Mouse (Mus musculus) thymus, adult 2 months (tissue): ENCODE measurements around the gene Nelfe. TPM values are rescaled to one million over a fixed set of nuclear protein-coding genes. Genes with fewer than 3 reads are reported as not detected.
A peak's percentile ranks its signal among the peaks of the same experiment; 100 is the strongest.
"Not testable (repeated sequence)": the region's sequence is repeated elsewhere in the genome, so short reads cannot be mapped to it uniquely, and the experiment has no call there.

Source experiments
- DNase-seq: peaks from one replicate; pipeline ENCODE4 v3.0.0; 2021
- H3K27ac ChIP-seq: fragments of 200-500 bp; 2 replicates; pipeline ENCODE4 v1.5.1; 2012; ENCODE audit warnings: low read length, control low read depth; ENCODE audit not compliant: control insufficient read depth, insufficient read depth
- H3K27me3 ChIP-seq: fragments of 200-500 bp; 2 replicates; pipeline ENCODE4 v1.6.1; 2012; ENCODE audit warnings: mild to moderate bottlenecking, low read length, moderate library complexity, mixed read lengths; ENCODE audit not compliant: control insufficient read depth, insufficient read depth
- H3K36me3 ChIP-seq: fragments of 200-500 bp; 2 replicates; pipeline ENCODE4 v1.6.1; 2012; ENCODE audit warnings: mild to moderate bottlenecking, low read length, moderate library complexity; ENCODE audit not compliant: control insufficient read depth, insufficient read depth
- H3K4me1 ChIP-seq: fragments of 200-500 bp; replicated peaks from 2 replicates; pipeline ENCODE4 v1.6.1; 2012; ENCODE audit warnings: low read length; ENCODE audit not compliant: control insufficient read depth, insufficient read depth
- H3K4me3 ChIP-seq: fragments of 200-500 bp; 2 replicates; pipeline ENCODE4 v1.5.1; 2012; ENCODE audit warnings: mild to moderate bottlenecking, low read length, control low read depth, moderate library complexity; ENCODE audit not compliant: control insufficient read depth, insufficient read depth
- CTCF ChIP-seq: fragments of 200-500 bp; IDR thresholded peaks from 2 replicates; pipeline ENCODE4 v1.5.1; 2012; ENCODE audit warnings: mild to moderate bottlenecking, control low read depth, low read length, moderate library complexity, borderline replicate concordance; ENCODE audit not compliant: control insufficient read depth, poor library complexity, insufficient read depth; ENCODE audit errors: extremely low read depth
- POLR2A ChIP-seq: fragments of 200-500 bp; IDR thresholded peaks from 2 replicates; pipeline ENCODE4 v1.6.1; 2012; ENCODE audit warnings: mild to moderate bottlenecking, low read length, control low read depth, moderate library complexity; ENCODE audit not compliant: control insufficient read depth, poor library complexity, insufficient read depth; ENCODE audit errors: extremely low read depth
- WGBS: fragments of 180-500 bp; shearing (Covaris S2); methylation state at CpG from one replicate; pipeline ENCODE4 v1.1.7; 2018; 5-methylcytosine and 5-hydroxymethylcytosine counted together
- polyA plus RNA-seq: library from polyadenylated mRNA; depleted of rRNA; stranded (reverse); fragments of >200 nt; gene quantifications from 2 replicates; pipeline ENCODE4 v1.2.3, GENCODE M21; 2012; rRNA removed

The Nelfe gene
- polyA plus RNA-seq, result 26.1 and 33.4 TPM in 2 replicates

DNA sequence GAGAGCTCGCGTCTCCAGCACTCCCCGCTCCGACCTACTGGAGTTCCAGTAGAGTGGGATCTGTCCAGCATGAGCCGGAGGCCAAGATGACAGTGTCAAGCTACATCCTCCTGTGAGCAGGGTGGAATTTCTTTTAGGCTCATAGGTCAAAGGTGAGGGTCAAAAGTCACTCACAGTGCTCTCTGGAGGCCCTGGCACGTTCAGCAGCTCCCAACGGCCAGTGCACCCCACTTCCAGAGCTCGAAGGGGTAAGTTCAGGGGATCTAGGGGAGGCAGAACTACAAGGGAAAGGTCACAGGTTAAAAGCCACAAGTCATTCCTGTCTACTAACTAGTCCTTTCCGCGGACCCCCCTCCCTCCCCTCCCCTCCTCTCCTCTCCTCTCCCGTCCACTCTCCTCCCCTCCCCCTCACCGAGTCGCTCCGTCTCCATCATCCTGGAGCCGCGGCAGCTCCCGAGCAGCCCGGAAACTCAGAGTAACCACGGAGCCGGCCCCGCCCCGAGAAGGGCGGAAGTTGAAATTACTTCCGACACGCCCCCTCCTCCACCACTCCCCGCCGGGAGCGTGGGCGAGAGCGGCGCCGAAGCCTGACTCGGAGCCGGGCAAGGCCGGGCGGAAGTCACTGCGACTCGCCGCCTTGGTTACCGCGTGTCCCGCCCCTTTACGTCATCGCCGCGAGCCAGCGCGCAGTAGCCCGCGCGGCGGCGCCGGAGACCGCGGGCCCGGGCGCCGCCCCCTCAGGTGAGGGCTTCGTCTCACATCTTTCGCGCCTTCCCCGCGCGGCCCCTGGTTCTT, at the start of gene Nelfe, which contains the start of gene Skiv2l:
TSS of gene Nelfe (plus strand) at position 670 of the 795 bp plus-strand sequence.
TSS of gene Skiv2l (minus strand) at position 489 of the 795 bp plus-strand sequence.
- no peaks in the 10 kb centered on the region for H3K27me3 ChIP-seq
- peaks cover 11% of the 10 kb centered on the region for H3K4me1 ChIP-seq
- H3K27ac ChIP-seq, result no peak within 1 kb of the TSS
- TF ChIP-seq CTCF (peak; percentile 69; the same call in 1 of the 2 replicates), POLR2A (0 out of 2 replicates have a peak, but pooled peaks have one; percentile 52)
- peak; percentile 98 for DNase-seq
- peaks cover 2% of the 10 kb centered on the region for H3K36me3 ChIP-seq
- peak within 1 kb of the TSS; percentile 60 for H3K4me3 ChIP-seq
- WGBS, result 2% methylated on average over 65 of the region's 65 CpGs

DNA sequence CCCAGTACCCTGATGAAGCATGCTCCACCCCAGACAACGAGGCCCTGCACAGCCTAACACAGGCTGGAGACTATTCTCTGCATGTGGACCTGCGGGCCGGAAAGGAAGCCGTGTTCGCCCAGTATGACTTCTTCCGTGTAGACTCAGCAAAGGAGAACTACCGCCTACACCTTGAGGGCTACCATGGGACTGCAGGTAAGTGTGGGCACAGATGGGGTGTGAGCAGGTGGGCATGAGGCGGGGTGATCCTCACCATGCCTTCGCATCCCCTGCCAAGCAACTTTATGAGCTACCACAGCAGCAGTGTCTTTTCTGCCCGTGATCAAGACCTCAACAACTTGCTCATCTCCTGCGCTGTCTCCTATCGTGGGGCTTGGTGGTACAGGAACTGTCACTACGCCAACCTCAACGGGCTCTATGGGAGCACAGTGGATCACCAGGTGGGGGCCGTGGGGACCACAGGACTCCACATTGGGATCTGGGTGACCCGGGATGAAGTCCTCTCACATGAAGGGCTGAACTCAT, 49.3 kb upstream of the Nelfe start:
- not testable (repeated sequence) for H3K4me1 ChIP-seq, H3K4me3 ChIP-seq, H3K27me3 ChIP-seq, DNase-seq, H3K27ac ChIP-seq, H3K36me3 ChIP-seq
- 92% methylated on average over 16 of the region's 16 CpGs for WGBS

GRCm38 (mm10) chr17:34802756-34803155, 47.4 kb upstream of the Nelfe start:
- not testable (repeated sequence) for H3K36me3 ChIP-seq, H3K4me3 ChIP-seq, DNase-seq, H3K27me3 ChIP-seq, H3K27ac ChIP-seq, H3K4me1 ChIP-seq
- WGBS, result 93% methylated on average over 9 of the region's 9 CpGs

GRCm38 (mm10) chr17:34803367-34803766, 46.8 kb upstream of the Nelfe start:
- not testable (repeated sequence) for H3K4me1 ChIP-seq, DNase-seq, H3K4me3 ChIP-seq, H3K27me3 ChIP-seq, H3K27ac ChIP-seq, H3K36me3 ChIP-seq
- 89% methylated on average over 6 of the region's 6 CpGs for WGBS

- not testable (repeated sequence) for H3K27me3 ChIP-seq, H3K4me1 ChIP-seq, DNase-seq, H3K27ac ChIP-seq, H3K36me3 ChIP-seq, H3K4me3 ChIP-seq
- 95% methylated on average over 6 of the region's 6 CpGs for WGBS
Measured at GRCm38 (mm10) chr17:34804301-34804700, 45.9 kb upstream of the Nelfe start, which contains the start of gene Cyp21a1. Cyp21a1 (minus strand) TSS chr17:34804561.

DNA sequence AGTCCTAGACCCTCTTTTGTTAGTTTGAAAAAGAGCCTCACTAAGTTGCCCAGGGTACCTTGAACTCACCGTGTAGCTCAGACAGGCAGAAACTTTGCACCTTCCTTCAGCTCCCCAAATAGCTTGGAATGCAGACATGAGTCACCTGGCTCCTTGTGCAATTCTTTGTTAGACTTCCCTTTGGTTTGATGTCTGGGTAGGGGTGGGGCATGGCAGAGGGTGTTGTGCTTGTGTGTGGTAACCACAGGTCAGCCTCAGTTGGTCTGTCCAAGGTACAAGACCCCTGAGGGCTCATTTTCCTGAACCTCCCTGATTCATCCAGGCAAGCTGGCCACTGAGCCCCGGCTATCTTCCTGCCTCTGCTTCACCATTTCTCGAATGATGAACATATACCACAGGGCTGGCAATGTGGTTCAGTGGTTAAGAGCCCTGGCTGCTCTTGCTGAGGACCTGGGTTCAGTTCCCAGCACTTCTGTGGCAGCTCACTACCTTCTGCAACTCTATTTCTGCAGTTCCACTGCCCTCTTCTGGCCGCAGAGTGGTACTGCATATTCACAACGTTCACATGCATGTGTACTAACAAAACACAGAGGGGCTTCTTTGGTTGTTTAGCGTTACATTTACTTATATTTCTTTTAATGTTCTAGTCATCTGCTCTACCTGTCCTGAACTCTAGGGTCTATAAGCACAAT, 45.2 kb upstream of the Nelfe start:
- Histone ChIP-seq H3K27ac (no peak overlapping the region), H3K4me1 (no peaks in the 10 kb centered on the region), H3K36me3 (no peaks in the 10 kb centered on the region), H3K27me3 (no peaks in the 10 kb centered on the region), H3K4me3 (no peak overlapping the region)
- 80% methylated on average over 6 of the region's 6 CpGs for WGBS
- TF ChIP-seq POLR2A (no peak), CTCF (peak; percentile 32; the same call in 1 of the 2 replicates)
- DNase-seq, result no peak

DNA sequence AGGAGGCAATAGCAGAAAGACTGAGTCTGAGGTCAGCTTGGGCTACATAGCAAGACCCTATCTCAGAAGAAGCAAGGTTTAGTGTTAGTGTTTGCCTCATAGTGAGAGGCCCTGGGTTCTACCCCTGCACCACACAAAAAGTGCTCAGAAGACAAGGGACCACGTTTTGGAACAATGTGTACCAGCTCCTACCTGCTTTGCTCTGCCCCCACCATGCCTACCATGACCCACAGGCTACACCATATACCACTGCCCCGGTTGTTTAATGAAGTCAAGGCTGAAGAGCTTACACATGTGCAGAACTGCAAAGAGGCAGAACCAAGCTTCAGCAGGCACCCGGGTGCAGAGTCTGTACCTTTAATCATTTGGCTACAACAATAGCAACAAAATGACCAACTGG, 43.0 kb upstream of the Nelfe start:
- Histone ChIP-seq H3K27me3 (no peaks in the 10 kb centered on the region), H3K36me3 (no peaks in the 10 kb centered on the region), H3K4me3 (no peak overlapping the region), H3K4me1 (no peaks in the 10 kb centered on the region), H3K27ac (no peak overlapping the region)
- DNase-seq, result no peak
- WGBS, result 67% methylated on average over 3 of the region's 3 CpGs
- TF ChIP-seq CTCF (no peak), POLR2A (no peak)
